Mouse (Mus musculus): ENCODE data around the gene Trp53bp1. TPM values are rescaled to one million over a fixed set of nuclear protein-coding genes. Genes with fewer than 3 reads are reported as not detected.

The Trp53bp1 gene
- 26.1 and 29.4 TPM in 2 replicates for polyA plus RNA-seq (2012; rRNA removed)

DNA sequence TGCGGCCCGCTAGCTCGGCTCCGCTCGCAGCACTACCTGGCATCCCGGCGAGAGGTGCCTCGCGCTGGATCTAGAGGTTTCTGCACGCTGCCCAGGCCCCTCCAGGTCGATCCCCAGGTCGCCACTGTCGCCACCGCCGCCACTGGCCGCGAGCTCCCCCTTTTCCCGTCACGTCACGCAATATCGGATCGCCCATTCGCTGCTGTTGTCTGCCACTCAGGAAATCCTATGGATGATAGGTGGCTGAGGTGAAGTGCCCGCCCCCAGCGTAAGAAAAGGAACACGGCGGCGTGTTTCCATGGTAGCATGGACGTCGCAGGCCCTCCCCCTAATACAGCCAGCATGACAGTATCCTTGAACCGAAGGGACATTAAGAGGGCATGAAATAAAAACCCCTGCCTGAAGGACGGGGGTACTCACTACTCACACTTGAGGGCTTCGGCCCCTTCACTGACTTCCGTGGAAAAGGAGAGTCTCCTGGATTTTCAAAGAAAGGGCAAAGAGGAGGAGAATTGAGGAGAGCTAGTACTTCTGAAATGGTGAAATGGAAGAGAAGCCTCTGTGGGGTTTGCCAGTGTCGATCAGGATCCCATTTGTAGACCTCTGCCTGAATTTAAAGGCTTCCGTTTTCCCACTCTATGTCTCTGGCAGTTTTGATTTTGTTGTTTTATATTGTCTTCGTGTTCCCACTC is at the start of gene Trp53bp1:
Trp53bp1 (minus strand) TSS at position 172 of the 692 bp plus-strand sequence.
- DNase-seq (ENCODE audit: low read depth): peak; percentile 62

DNA sequence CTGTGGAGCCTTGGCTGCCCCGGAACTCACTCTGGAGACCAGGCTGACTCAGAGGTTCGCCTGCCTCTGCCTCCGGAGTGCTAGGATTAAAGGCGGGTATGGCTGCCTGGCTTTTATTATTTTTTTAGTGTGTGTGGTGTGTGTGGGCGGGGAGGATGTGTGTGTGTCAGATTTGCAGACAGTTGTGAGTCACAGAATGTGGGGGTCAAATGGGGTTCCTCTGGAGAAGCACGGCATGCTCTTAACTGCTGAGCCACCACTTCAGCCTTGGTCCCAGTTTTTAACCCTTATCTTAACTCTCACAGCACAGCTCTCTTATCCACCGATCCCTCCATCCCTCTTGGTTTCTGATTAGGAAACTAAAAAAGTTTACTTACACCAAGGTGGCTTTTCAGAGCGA is 45.1 kb upstream of the Trp53bp1 start:
- DNase-seq (ENCODE audit: low read depth): no peak

DNA sequence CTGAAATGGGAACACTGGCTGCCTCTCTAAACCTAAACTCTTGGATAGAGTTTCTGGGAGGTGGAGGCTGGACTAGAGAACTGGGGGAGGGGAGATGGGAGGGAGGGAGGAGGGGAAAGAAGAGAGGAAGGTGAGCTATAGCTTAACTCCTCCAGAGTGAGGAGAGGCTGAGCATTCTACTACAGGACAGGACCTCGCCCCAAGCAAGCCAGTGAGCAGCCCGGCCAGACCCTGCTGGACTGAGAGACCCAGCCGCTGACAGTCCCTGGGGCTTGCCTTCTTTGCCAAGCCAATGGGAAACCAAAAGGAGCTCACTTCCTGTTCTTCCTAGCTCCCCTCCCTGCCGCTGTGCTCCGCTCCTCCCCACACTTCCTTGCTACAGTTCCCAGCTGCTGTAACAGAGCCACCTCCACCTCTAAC is 37.8 kb upstream of the Trp53bp1 start:
- DNase-seq (ENCODE audit: low read depth): no peak

GRCm38 (mm10) chr2:121300036-121300435 is 28.8 kb upstream of the Trp53bp1 start:
- DNase-seq (ENCODE audit: low read depth): no peak

DNA sequence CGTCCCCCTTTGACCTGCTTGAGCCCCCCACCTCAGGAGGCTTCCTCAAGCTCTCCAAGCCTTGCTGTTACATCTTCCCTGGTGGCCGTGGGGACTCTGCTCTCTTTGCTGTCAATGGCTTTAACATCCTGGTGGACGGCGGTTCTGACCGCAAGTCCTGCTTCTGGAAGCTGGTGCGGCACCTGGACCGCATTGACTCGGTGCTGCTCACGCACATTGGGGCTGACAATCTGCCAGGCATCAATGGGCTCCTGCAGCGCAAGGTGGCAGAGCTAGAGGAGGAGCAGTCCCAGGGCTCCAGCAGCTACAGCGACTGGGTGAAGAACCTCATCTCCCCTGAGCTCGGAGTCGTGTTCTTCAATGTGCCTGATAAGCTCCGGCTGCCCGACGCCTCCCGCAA is 28.3 kb upstream of the Trp53bp1 start:
- DNase-seq (ENCODE audit: low read depth): no peak

GRCm38 (mm10) chr2:121298131-121298530 is 26.9 kb upstream of the Trp53bp1 start:
- DNase-seq (ENCODE audit: low read depth): no peak

DNA sequence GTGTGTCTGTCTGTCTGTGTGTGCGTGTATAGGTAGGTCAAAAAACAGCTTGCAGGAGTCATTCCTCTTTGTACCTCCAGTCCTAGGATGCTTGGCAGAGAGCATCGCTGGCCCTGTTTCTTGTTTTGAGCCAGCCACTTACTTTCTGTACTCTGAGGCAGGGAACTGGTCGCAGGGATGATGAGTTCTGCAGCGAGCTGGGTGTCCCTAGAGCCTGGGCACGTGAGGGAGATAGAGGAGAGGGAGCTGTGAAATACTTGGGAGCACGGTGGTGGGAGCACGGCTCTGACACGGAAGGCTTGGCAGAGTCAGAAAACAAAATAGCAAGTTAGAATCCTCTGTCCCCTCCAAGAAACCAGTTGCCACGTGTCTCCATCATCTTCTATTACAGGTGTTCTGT is 26.5 kb upstream of the Trp53bp1 start:
- DNase-seq (ENCODE audit: low read depth): no peak

DNA sequence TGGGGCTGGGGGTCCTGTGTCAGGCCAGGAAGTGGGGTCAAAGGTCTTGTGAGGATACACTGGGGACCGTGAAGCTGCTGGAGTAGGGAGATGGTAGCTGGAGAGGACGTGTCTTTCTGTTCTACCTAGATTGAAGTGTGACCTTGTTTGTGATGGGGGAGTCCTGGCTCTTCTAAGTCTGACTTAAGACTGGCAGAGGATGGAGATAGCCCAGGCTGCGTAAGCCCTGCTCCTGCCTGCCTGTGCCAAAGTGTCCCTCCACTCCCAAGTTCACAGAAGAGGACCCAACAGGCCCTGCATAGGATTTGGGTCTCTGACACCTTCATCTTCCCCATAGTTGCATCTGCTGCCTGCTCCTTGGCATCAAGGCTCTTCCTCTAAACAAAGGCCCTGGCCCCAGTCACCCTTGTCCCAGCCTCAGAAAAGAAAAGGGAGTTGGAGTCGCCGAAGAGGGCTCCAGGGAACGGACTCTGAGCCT is 25.6 kb upstream of the Trp53bp1 start:
- DNase-seq (ENCODE audit: low read depth): no peak

- DNase-seq (ENCODE audit: low read depth): no peak
Observed at GRCm38 (mm10) chr2:121295608-121296571, 24.7 kb upstream of the Trp53bp1 start.

GRCm38 (mm10) chr2:121294753-121295607 is 23.8 kb upstream of the Trp53bp1 start:
- no peak for DNase-seq (ENCODE audit: low read depth)

GRCm38 (mm10) chr2:121294182-121294581 is 23.0 kb upstream of the Trp53bp1 start:
- no peak for DNase-seq (ENCODE audit: low read depth)

DNA sequence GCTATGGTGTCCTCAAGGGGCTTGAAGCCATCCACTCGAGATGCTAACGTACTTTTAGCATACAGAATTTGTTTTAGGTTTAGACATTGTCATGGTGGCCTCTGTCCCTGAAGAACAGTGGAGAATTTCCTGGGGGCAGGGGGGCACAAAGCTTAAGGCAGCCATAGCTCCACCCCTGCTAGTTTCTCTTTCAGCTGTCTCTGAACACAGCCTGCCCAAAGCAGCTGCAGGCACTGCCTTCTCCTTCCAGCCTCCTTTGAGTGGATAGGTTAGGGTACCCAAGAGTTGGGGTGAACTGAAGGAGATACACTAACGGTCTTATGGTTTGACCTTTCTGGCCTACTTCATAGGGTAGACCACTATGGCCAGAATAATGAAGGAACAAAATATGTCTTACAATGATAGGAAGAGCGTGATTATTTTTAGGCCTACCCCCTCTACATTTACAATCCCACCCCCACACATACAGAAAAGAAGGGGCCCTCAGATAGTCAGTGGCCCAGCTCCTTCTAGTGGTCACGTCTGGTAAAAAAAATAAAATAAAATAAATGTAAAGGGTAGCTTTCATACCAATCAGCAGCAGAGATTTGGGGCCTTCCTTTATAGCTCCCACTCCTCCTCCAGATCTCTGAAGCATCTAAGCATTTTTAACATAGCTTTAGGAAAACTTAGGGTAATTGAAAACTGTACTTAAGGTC is 21.3 kb upstream of the Trp53bp1 start:
- no peak for DNase-seq (ENCODE audit: low read depth)

DNA sequence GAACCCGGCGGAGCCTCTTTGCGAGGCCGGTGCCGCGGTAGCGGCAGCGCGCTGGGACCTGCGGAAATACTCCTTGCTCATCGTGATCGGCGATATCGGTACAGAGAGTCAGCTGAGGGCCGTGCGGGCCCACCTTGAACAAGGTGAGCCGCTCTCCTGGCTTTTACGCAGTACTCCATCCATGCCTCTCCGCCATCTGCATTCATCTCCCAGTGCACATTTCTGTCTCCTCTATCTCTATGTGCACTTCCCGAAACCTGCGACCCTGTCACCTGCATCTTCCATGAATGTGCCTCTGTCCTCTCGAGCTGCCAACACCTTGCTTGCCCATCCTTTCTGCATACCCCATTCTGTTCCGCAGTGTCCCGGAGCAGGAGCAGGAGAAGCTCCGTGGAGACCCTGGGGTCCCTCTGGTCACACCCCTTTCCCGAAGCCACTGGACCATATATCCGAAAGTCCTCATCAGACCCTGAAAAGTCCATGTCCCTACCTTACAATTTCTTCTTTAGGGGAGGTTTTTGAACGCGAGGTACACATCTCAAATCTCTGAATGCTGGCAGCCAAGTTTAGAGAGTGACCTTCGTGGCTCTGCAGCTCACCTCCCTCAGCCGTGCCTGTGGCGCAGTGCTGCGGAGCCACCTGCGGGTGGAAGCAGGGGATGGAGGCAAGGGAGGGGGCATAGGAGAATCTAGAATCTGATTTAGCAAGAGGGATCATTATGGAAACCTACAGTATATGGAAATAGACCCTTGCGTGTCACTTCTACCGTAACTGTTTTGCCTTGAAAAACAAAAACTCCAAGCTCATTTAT is 18.7 kb upstream of the Trp53bp1 start:
- no peak for DNase-seq (ENCODE audit: low read depth)

GRCm38 (mm10) chr2:121288901-121289729 is 17.9 kb upstream of the Trp53bp1 start, which contains the start of gene Map1a:
Gene Map1a, plus strand, starts transcription at chr2:121289600.
- DNase-seq (ENCODE audit: low read depth): peak; percentile 4

GRCm38 (mm10) chr2:121287850-121288249 is 16.6 kb upstream of the Trp53bp1 start:
- DNase-seq (ENCODE audit: low read depth): no peak

DNA sequence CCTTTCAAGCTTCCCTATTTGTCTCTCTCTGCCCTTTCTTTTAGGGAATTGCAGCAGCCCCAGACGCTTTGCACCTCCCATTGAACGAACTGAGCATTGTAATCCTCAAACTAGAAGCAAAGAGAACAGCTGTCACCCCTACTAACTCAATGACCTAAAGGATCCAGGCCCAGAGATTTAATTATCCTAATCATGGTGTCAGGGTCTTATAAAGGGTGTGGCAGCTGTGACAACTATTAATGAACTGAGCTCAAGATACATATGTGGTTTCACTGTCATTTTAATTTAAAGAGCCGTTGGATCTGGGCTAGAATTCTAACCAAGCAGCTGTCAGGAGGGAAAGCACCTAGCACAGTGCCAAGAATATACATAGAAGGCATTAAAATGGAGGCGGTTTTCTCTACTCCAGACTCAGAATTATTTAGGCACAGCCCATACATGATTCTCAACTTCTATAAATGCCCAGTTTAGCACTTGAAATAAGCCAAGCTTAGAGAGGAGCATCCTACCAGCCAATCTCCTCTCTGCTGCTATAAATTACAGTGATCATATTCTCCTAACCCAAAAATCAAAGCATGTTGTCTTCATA is 815 bp upstream of the Trp53bp1 start:
- no peak for DNase-seq (ENCODE audit: low read depth)

GRCm38 (mm10) chr2:121270521-121271235 is 529 bp downstream of the Trp53bp1 start:
- DNase-seq (ENCODE audit: low read depth): no peak

DNA sequence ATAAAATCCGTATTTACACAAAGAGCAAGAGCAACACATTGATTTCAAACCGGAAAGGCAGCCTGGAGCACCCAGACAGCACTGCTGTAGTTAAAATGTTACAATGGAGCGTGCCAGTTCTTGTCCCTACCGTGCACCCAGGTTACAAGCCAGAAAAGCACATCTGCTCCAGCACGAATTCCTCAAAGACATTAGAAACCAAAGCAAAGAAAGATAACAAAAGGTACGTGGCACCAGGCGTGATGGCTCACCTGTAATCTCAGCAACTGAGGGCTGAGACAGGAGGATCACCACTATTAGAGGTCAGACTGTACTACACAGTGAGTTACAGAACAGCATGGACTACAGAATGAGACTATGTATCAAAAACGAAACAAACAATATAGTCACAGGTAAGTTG is 2.8 kb downstream of the Trp53bp1 start:
- no peak for DNase-seq (ENCODE audit: low read depth)

Data from gonadal fat pad, adult 2 months (tissue).